Mouse (Mus musculus) gastrocnemius, postnatal 36 days (tissue): Measurements from ENCODE around the gene Lgr6. TPM values are rescaled to one million over a fixed set of nuclear protein-coding genes. Genes with fewer than 3 reads are reported as not detected.
A peak's percentile ranks its signal among the peaks of the same experiment; 100 is the strongest.

ENCODE experiments used
- DNase-seq, 2 experiments: peaks; one replicate each; pipeline ENCODE4 v3.0.0; 2022
- intact Hi-C: fragments of 180-260 bp; cut with DNase I; formaldehyde crosslinking; loops from one replicate; pipeline ENCODE4 v1.15.1; 2025
- total RNA-seq, 2 experiments: library from RNA; stranded (reverse); gene quantifications; 2 replicates each; pipeline ENCODE4 v1.2.3; 2021

The Lgr6 gene
- total RNA-seq, 2 experiments from 2014 or later, result 0.39 to 0.51 TPM

DNA sequence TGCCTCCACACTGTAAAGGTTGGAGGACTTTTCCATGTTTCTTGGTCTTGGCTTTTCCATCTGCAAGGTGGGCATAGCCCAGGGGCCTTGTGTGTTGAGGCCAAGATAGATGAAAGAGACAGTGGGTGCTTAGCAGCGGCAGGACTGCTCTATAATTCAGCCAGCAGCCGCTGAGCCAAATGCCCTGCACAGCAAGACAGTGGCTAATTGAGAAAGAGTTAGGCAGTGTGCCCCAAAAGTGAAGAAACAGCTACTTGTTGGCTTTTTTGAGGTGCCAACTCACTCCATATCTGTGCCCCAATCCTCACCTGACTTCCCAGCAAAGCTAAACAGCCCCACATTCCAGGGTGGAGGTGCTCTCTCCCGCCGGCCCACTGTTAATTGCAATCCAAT lies 85.3 kb downstream of the Lgr6 start:
- DNase-seq, result no peak
- intact Hi-C loops, result no loop called here

DNA sequence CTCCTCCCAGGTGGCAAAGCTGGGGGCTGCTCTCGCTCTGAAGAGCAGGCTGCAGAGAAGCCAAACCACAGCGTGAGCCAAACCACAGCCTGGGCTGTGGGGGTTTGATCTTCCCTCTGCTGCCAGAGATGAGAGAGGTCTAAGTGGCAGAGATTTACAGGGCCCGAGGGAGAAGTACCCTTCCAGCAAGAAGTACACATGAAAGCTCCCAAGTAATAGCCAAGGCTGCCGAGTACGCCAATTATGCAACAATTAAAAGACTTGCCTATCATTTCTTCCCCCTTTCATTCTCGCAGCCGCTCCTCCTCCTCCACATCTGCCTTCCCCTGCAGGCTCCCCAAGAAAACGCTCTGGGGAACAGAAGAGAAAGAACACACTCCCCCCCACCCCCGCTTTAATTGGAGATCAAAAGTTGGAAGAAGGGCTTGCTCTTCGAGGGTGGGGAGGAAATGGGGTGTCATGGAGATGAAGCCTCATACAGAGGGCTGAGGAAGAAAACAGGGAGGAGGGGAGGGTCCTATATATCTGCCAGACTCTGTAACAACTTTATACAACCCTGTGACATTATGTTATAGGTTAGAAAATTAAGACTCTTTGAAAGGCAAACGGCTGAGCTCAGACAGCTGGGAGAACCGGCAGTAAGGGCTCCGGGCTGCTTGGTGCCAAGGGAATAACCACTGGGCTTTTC lies 85.8 kb downstream of the Lgr6 start:
- intact Hi-C loops, result no loop called here
- DNase-seq, result no peak

DNA sequence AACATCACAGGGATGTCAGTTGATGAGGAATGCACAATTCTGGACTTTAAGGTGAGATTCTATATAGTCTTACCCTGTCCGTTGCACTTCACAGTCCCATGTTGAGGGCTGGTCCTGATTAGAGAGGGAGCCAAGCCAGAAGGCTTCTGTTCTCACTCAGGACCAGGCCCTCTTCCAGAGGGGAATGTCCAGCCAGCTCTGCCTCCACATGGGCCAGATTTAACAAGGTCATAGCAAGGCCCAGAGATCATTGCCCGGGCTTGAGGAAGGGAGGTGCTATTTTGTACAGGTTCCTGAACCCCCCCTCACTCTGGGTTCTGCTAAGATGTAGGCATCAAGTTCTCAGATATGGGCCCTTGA lies 87.4 kb downstream of the Lgr6 start:
- DNase-seq, result no peak
- intact Hi-C loops, result no loop called here

DNA sequence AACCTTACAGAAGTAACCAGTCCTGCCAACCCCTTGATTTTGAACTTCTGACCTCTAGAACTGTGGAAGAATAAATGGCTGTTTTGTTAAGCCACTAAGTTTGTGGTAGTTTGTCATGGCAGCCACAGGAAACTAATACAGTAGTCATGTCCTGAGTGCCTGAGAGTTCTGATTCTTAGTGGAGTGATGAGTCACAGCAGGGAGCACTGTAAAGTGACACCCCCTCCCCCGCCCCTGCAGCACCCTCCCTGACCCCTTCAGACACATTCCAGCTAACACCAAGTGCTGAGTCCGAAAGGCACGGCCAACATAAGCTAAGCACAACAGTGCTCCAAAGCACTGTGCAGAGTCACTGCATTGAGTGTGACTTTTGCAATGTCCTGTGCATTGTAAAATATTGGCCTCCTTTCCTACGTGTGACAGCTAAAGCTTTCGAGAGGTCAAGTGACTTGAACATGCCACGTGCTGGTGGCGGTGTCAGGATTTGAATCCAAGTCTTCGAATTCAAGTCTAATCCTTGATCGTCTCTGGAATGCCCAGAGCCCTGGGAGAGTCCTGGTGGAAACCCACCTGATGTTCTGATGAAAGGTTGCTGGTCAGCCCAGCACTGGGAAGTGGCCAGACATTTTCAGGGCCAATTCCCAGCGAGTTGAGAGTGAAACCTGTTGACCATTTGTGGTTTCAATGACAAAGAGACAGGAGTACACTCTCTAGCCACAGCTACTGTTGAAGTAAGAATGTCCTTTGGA lies 88.0 kb downstream of the Lgr6 start:
- intact Hi-C loops, result no loop called here
- DNase-seq, result no peak

DNA sequence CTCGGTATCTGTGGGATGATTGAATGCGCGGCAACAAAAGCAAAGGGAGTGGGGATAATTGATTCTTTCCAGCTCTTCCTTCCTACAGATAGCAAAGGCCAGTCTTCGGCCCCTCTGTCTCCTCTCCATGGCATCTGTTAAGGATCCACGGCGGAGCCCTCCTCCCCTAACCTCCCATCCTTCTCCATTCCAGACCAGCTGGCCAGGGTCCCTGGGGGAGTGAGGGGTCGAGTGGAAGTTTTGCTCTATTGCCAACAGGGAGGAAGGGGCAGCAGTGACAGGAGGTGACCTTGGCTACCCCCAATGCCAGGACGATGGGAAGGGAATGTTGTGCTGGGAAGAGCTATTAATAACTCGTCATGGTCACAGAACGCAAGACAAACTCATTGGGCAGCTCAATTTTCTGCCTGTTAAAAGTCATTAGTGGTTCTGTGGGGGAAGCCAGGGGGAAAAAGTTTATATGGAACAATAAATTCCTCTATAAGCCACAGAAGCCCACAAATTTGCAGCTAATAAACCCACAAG lies 90.1 kb downstream of the Lgr6 start:
- DNase-seq, result no peak
- intact Hi-C loops, result no loop called here

DNA sequence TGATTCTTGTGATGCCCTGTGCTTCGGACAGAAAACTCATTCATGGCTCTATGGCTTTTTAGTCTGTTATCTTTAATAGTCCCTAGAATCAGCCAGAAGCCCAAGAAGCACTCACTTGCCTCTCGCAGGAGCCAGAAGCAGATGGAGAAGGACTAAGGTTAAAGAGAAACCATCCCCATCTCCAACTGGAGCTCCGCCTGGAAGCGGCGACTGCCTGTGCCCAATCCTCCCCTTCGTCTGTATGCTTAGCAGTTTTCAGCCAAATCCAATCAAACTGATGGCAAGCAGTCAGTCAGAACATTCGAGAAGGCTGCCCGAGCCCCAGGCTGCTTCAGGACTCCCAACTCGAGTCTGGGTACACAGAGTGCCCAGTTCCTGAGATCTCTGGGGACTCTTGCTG lies 92.6 kb downstream of the Lgr6 start:
- DNase-seq, result no peak
- intact Hi-C loops, result no loop called here

DNA sequence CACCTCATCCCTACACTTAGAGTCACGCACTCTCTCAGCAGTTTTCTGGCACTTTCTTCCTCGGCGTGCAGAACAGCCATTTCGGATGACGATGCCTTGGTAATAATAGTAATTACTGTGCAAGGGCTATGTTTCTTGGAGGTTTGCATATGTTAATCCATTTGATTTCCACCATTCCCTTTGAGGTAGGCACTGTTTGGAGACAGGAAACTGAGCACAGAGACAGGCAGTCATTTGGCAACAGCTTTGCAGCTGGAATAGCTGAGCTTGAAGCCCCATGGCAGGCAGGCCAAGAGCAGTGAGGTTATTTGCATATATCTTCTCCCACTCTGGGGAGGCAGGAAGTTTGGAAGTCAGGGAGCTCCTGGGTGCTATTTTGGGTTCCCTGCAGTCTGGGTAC lies 93.2 kb downstream of the Lgr6 start:
- no peak for DNase-seq
- intact Hi-C loops, result no loop called here

DNA sequence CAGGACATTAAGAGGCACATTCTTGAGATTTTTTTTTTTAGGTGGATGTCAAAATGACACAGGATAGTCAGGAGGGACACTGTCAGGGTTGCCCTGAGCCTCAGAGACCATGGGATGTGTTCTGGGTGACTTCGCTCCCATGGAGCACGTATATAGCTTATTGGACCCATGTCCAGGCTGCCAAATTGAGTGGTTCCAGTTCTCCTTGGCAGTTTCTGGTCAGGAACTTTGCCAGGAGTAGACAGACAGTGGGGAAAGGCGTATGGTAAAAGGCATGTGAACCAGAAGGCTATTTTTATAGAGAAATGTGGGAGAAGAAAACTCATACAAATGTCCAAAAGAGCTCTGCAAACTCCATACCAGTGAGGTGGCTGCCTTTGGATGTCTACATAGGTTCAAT lies 95.2 kb downstream of the Lgr6 start:
- intact Hi-C loops, result no loop called here
- DNase-seq, result no peak

DNA sequence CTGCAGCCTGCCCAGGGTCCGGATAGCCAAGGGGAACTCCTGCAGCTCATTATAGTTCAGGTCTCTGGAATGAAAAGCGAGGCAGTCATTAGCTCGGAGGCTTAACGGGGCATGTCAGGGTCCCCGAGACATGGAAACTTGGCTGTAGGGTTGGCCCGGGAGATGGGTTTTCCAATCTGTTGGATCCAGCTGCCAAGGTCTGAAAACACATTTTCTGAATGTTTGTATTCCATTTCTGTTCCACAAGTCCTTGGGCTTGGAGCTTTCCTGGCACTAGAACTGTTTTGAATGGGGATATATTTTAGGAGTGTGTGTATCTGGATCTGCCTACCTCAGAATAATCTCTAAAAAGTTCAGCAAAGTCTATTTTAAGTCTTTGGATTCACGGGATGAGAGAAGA lies 99.4 kb downstream of the Lgr6 start:
- intact Hi-C loops, result loop anchor here (2.0 kb wide), 1 partner anchor 57 kb away; no protein-coding TSS in a partner anchor
- DNase-seq, result no peak

DNA sequence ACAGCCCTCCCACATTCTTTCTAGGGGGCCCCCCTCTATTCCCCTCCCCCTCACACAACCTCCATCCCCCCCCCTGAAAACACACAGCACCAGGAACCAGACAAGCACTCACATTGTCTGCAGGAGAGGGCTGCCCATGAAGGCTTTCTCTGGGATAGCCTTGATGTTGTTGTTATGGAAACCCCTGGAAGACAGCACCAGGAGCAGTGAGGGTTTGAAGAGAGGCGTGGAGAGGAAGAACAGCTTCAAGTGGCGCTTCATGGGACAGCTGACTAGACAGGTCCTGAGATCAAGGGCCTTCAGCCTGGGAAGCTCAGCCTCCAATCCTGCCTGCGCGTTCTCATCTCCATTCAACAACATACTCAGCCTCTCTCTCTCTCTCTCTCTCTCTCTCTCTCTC lies 101.7 kb downstream of the Lgr6 start:
- intact Hi-C loops, result no loop called here
- DNase-seq, result no peak

DNA sequence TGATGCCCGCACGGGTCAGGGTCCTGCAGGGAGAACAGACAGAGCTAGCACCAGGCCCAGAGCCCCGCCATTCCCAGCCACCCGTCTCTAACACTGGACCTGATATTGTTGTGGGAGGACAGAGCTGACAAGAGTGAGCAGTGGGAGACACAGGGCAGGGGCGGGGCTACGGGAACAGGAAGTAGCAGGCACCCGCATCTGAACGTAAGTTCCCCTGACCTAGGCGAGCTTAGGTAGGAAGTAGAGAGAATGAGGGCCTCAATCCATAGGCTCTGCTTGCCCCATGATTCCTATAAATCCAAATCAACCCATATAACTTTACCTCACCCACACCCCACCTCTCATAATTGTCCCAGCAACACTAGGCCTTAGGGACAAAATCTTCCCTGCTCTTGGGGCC lies 104.5 kb downstream of the Lgr6 start:
- intact Hi-C loops, result no loop called here
- no peak for DNase-seq

DNA sequence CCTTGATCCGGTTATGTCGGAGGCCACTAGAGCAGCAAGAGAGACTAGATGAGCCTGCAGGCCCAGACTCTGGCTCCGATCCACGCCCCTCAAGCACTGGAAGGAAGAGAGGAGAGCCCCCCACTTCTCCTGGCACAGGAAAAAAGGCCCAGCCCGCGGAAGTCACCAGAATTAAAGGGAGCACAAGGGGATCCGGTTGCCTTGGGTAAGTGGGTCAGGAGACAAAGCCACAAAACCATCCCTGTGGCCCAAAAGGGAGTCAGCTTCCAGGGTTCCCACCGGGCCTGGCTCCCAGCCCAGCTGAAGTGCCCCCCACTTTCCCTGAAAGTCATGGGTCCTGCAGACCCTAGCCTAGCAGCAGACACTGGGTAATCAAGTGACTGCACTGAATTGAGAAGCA lies 106.8 kb downstream of the Lgr6 start:
- no peak for DNase-seq
- intact Hi-C loops, result no loop called here

DNA sequence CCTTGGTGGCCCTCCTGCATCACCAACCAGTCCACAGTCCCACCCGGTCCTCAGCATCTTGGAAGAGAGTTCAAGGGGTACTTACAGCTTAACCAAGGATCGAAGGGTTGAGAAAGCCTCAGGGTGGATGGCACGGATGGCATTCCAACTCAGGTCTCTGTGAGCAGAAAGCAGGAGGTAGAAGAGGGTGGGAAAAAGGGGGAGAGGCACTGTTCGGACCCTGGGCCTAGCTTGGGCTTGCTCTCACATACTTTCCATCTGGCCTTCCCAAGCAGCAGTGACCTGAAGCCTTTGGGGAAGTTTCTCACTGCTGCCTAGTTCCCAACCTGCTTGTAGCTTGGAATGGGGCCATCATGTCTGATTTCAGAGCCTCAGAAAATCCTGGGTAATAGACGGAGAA lies 107.5 kb downstream of the Lgr6 start:
- no peak for DNase-seq
- intact Hi-C loops, result no loop called here

DNA sequence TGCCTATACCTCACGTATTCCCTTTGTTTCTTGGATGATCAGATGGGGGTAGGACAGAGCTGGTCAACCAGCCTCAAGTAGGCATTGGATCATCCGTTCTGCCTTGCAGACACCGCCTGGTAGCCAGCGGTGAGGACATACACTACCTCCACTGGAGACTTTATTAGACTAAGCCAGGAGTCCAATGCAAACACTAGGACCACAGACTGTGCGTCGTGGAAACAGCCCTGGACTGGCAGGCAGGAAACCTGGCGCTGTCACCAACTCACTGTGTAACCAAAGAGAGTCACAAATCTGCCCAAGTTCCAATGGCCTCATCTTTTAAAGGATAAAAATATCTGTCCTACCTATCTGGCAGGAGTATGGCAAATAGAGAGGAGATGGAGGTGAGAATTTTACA lies 108.6 kb downstream of the Lgr6 start:
- intact Hi-C loops, result no loop called here

DNA sequence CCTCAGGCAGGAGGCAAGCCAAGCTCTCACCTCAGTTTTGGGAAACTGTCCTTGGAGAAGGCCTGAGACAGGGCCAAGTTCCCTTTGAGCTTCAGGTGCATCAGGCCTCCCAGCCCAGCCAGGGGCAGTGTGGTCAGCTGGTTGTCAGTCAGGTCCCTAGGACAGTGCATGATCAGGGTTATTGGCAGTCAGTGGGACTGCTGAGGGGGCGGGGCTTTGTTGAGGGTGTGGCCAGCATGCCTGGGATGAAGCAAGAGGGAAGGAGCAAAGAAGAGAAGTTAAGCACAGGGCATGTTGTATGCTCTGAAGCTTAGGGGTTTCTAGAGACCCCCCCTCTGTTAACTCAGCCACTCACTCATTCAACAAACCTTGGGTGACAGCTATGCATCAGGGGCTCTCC lies 109.1 kb downstream of the Lgr6 start:
- intact Hi-C loops, result no loop called here
- DNase-seq, result no peak

More for the DNA sequence above, 108.6 kb downstream of the Lgr6 start:
- DNase-seq, result no peak

DNA sequence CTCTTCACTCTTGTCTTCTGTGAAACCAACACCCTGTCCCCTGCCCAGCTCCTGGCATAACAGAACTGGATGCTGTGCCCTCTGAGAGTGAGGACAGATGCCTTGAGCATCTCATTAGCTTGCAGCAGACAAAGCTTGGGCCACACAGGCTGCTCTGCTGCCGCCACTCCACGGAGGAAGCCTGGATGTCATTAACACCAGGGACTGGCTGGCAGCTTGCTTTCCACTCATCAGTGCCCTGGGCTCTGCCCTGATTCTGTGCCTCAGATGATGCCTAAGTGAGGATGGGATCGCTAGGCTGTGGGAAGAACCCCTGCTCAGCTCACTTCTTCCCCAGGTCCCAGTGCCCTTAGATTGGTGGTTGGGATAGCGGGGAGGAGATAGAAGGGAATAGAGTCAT lies 109.6 kb downstream of the Lgr6 start:
- no peak for DNase-seq
- intact Hi-C loops, result no loop called here

DNA sequence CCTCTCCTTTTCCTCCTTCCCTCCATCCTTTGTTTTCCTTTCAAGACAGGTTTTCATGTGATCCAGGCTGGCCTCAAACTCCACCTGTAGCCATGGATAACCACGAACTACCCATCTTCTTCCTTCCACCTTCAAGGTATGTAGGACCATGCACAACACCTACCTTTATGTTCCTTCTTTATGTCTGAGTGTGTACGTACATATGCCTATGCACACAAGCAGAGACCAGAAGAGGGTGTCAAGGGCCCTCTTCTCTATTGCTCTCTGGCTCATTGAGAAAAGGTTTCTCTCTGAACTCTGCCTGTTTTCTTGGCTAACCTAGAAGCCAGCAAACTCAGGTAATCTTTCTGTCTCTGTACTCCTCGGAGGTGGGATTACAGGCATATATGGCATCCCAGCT lies 110.3 kb downstream of the Lgr6 start:
- intact Hi-C loops, result no loop called here
- no peak for DNase-seq

DNA sequence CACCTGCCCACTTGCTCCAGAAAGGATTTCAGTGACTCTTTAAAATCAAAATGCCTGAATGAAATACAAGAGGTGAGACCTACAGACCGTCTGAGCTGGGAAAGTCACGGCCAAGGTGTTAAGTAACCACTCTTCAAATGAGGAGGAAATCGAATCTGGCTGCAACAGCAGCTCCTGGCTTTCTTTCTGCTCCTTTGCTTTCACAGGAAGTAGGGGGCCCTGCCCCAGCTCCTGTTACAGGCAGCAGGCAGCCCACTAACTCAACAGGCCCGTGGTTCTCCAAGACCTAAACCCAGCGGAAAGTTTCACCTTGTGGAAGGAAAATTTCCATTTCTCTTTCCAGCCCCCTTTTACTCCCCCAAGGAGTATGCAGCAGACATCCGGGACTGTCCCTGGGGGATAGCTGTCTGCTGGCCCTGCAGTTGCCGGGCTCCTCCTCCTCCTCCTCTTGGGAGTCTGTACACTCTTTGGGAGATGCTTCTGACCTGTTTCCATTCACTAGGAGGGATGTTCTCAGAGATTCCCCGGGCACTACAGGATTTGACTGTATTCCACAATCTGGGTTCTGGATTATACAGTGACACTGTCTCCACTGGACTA lies 112.9 kb downstream of the Lgr6 start:
- DNase-seq, result no peak
- intact Hi-C loops, result no loop called here

DNA sequence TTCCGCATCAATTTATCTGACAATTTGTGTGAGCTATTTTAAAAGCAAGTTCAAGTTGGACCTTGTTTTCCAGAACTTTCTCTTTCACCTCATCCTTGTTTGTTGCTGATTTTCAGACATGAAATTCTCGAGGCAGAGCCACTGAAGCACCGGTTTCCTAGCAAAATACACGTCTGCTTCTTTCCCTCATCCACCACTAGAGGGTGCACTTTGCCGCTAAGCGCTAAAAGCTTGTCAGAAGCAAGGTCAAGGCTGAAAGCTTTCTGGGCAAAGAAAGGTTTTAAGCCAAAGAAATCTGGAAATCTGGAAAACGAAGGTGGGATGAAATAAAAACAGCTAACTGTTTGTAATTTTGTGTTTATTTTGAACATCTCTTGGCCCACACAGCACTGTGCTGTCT lies 115.7 kb downstream of the Lgr6 start:
- DNase-seq, result peak; percentile 42 to 70
- intact Hi-C loops, result loop anchor here (1.0 kb wide), 1 partner anchor 121 kb away; no protein-coding TSS in a partner anchor

DNA sequence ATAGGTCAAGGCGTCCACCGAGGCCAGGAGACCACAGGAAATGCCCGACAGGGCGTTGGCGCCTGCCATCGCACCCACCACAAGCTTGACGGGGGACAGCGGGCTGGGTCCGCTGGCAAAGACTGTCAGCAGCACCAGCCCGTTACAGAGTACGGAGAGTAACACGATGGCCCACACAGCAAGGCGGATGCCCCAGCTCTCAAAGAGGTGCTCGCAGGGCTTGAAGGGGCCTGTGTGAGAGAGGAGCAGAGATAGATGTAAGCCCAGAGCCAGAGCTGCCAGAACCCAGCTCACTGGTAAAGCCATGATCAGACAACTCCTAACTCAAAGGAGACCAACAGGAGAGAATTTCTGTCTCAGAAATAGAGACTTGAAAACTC lies 117.1 kb downstream of the Lgr6 start:
- DNase-seq, result no peak
- intact Hi-C loops, result no loop called here

DNA sequence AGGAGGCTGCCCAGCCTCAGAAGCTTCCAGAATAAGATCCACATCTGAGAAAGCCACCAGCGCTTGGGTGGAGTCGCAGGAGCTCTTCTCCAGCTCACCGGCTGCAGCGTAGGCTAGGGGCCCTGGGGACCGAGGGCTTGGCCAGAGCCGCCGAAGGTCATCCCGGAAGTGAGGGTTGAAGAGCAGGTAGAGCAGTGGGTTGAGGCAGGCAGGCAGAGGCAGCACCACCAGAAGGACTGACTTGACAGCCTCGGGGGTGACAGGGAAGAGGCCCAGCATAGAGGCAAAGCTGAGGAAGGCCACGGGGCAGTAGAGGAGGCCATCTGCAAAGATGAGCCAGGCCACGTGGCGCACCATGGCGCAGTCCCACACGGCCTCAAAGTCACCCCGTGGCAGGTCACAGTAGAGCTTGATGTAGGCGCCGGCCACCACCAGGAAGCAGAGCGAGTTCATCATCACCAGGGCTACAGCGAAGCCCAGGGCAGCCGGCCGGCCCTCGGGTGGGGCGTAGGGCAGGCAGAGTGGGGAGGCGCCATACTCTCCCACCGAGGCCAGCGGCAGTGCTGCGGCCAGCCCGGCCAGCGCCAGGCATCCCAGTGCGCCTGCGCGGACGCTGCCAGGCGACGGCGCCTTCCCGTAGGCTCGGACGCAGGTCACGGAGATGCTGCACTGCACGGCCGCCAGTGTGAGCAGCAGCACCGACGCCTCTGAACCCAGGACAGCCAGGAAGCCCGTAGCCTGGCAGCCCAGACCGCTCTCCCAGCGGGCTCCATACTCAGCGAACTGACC lies 117.7 kb downstream of the Lgr6 start:
- intact Hi-C loops, result no loop called here
- peak; percentile 38 to 45 for DNase-seq
